Mouse (Mus musculus) CH12.LX (cell line): ENCODE measurements at regions not wholly inside any gene's neighbourhood (a gene's known extent, or its start where the extent isn't known, plus 50 kb on each side); places are given as distances from the start of the nearest gene placed in this dataset.

ENCODE experiments used
- DNase-seq: peaks from one replicate; pipeline ENCODE4 v3.0.0-alpha.2; 2013; ENCODE audit errors: extremely low read depth
- H3K27ac ChIP-seq: 2 replicates; pipeline ENCODE4 v1.5.1; 2012; ENCODE audit warnings: low read depth, mild to moderate bottlenecking, control low read depth, moderate library complexity; ENCODE audit not compliant: insufficient read depth
- H3K27me3 ChIP-seq: replicated peaks from 2 replicates; pipeline ENCODE3; 2012; ENCODE audit warnings: inconsistent platforms
- H3K36me3 ChIP-seq, 2 experiments: replicated peaks in 1 of 2; 2 replicates each; pipeline versions ENCODE3 to v1.6.1; 2012; ENCODE audit warnings: inconsistent platforms in 1 of 2, low read length in 1 of 2, mild to moderate bottlenecking in 1 of 2, mixed read lengths in 1 of 2, moderate library complexity in 1 of 2; ENCODE audit not compliant: control insufficient read depth in 1 of 2, insufficient read depth in 1 of 2
- H3K4me1 ChIP-seq, 2 experiments: 2 replicates each; pipeline ENCODE4 v1.6.1; 2012; ENCODE audit warnings: inconsistent platforms in 1 of 2, moderate library complexity in 1 of 2; ENCODE audit not compliant: insufficient read depth in 2 of 2, control insufficient read depth in 1 of 2
- H3K4me2 ChIP-seq: 2 replicates; pipeline ENCODE4 v1.6.1; 2012; ENCODE audit warnings: low read depth, mild to moderate bottlenecking, control low read depth; ENCODE audit not compliant: poor library complexity, insufficient read depth, severe bottlenecking
- H3K4me3 ChIP-seq, 3 experiments: fragments of 150-350 bp in 1 of 3; sonication (generic) in 1 of 3; replicated peaks in 1 of 3; 2 replicates each; pipeline versions ENCODE3 to v1.5.1; 2011 to 2012; ENCODE audit warnings: low read depth in 2 of 3, low read length in 2 of 3, mild to moderate bottlenecking in 2 of 3, moderate library complexity in 2 of 3, control low read depth in 1 of 3, improper control_type of control experiment in 1 of 3, inconsistent platforms in 1 of 3, mixed read lengths in 1 of 3; ENCODE audit not compliant: poor library complexity in 1 of 3
- H3K79me2 ChIP-seq: replicated peaks from 2 replicates; pipeline ENCODE4 v1.6.1; 2012; ENCODE audit warnings: mild to moderate bottlenecking, moderate library complexity; ENCODE audit not compliant: control insufficient read depth, poor library complexity, insufficient read depth, severe bottlenecking; ENCODE audit errors: extremely low read depth
- H3K9ac ChIP-seq: 2 replicates; pipeline ENCODE4 v1.6.1; 2012; ENCODE audit warnings: low read depth, mild to moderate bottlenecking, control low read depth, moderate library complexity; ENCODE audit not compliant: insufficient read depth
- H3K9me3 ChIP-seq: replicated peaks from 2 replicates; pipeline ENCODE3; 2012; ENCODE audit warnings: low read length, inconsistent platforms, mixed read lengths
- CHD2 ChIP-seq: IDR thresholded peaks from 2 replicates; pipeline ENCODE4 v1.6.1; 2011; ENCODE audit warnings: low read length, improper control_type of control experiment
- CTCF ChIP-seq, 2 experiments: IDR thresholded peaks in 1 of 2; conservative IDR thresholded peaks in 1 of 2; 2 replicates each; pipeline ENCODE4 v1.5.1; 2011 to 2012; ENCODE audit warnings: low read depth in 2 of 2, low read length in 2 of 2, improper control_type of control experiment in 1 of 2, inconsistent platforms in 1 of 2, mild to moderate bottlenecking in 1 of 2, moderate library complexity in 1 of 2
- EP300 ChIP-seq: IDR thresholded peaks from 2 replicates; pipeline ENCODE4 v1.6.1; 2011; ENCODE audit warnings: low read length, improper control_type of control experiment
- HCFC1 ChIP-seq: IDR thresholded peaks from 2 replicates; pipeline ENCODE4 v1.6.1; 2012; ENCODE audit warnings: low read depth, mild to moderate bottlenecking, inconsistent platforms, low read length, improper control_type of control experiment
- JUN ChIP-seq: IDR thresholded peaks from 2 replicates; pipeline ENCODE4 v1.6.1; 2011; ENCODE audit warnings: low read depth, mild to moderate bottlenecking, low read length, improper control_type of control experiment, moderate library complexity; ENCODE audit not compliant: insufficient read depth
- KAT2A ChIP-seq: IDR thresholded peaks from 2 replicates; pipeline ENCODE4 v1.6.1; 2012; ENCODE audit warnings: low read length, improper control_type of control experiment, inconsistent platforms; ENCODE audit not compliant: insufficient replicate concordance
- MAFK ChIP-seq: IDR thresholded peaks from 2 replicates; pipeline ENCODE4 v1.6.1; 2011; ENCODE audit warnings: low read length, improper control_type of control experiment; ENCODE audit not compliant: insufficient replicate concordance
- MAZ ChIP-seq: IDR thresholded peaks from 2 replicates; pipeline ENCODE4 v1.6.1; 2012; ENCODE audit warnings: low read depth, mild to moderate bottlenecking, inconsistent platforms, low read length, improper control_type of control experiment, moderate library complexity
- NRF1 ChIP-seq: IDR thresholded peaks from 2 replicates; pipeline ENCODE4 v1.6.1; 2014; ENCODE audit warnings: low read depth, mild to moderate bottlenecking, inconsistent platforms, low read length, improper control_type of control experiment, moderate library complexity
- PAX5 ChIP-seq: IDR thresholded peaks from 2 replicates; pipeline ENCODE4 v1.6.1; 2012; ENCODE audit warnings: low read length, inconsistent platforms, mixed read lengths
- POLR2A ChIP-seq: IDR thresholded peaks from 2 replicates; pipeline ENCODE4 v1.6.1; 2011; ENCODE audit warnings: low read depth, mild to moderate bottlenecking, improper control_type of control experiment, low read length
- POLR2AphosphoS2 ChIP-seq: IDR thresholded peaks from 2 replicates; pipeline ENCODE4 v1.6.1; 2011; ENCODE audit warnings: low read depth, low read length, improper control_type of control experiment
- RAD21 ChIP-seq: IDR thresholded peaks from 2 replicates; pipeline ENCODE4 v1.6.1; 2011; ENCODE audit warnings: low read depth, mild to moderate bottlenecking, low read length, improper control_type of control experiment, moderate library complexity
- RCOR1 ChIP-seq: conservative IDR thresholded peaks from 2 replicates; pipeline ENCODE4 v1.6.1; 2012; ENCODE audit warnings: low read depth, mild to moderate bottlenecking, inconsistent platforms, low read length, improper control_type of control experiment
- SMC3 ChIP-seq: IDR thresholded peaks from 2 replicates; pipeline ENCODE4 v1.6.1; 2011; ENCODE audit warnings: low read depth, low read length, improper control_type of control experiment
- TBP ChIP-seq: conservative IDR thresholded peaks from 2 replicates; pipeline ENCODE4 v1.6.1; 2011; ENCODE audit warnings: low read depth, low read length, improper control_type of control experiment
- ZC3H11A ChIP-seq: IDR thresholded peaks from 2 replicates; pipeline ENCODE4 v1.6.1; 2012; ENCODE audit warnings: low read depth, mild to moderate bottlenecking, inconsistent platforms, low read length, improper control_type of control experiment
- ZKSCAN1 ChIP-seq: IDR thresholded peaks from 2 replicates; pipeline ENCODE4 v1.6.1; 2012; ENCODE audit warnings: low read depth, inconsistent platforms, low read length, improper control_type of control experiment, borderline replicate concordance
- ZMIZ1 ChIP-seq: IDR thresholded peaks from 2 replicates; pipeline ENCODE4 v1.6.1; 2012; ENCODE audit warnings: low read depth, mild to moderate bottlenecking, inconsistent platforms, low read length, improper control_type of control experiment
- dilution Hi-C: fragments of 300-500 bp; cut with MboI; formaldehyde crosslinking; loops from 2 replicates; pipeline ENCODE4 v1.14.3; 2020; ENCODE audit warnings: low sequenced_read_pairs; ENCODE audit not compliant: extremely low pct_unique_long_range_greater_than_20kb, extremely low pct_ligation_motif_present
- in situ Hi-C: fragments of 300-500 bp; cut with MboI; formaldehyde crosslinking; loops from 3 replicates; pipeline ENCODE4 v1.14.3; 2019; ENCODE audit warnings: low sequenced_read_pairs, low pct_ligation_motif_present, low pct_unique_long_range_greater_than_20kb, mixed read lengths

DNA sequence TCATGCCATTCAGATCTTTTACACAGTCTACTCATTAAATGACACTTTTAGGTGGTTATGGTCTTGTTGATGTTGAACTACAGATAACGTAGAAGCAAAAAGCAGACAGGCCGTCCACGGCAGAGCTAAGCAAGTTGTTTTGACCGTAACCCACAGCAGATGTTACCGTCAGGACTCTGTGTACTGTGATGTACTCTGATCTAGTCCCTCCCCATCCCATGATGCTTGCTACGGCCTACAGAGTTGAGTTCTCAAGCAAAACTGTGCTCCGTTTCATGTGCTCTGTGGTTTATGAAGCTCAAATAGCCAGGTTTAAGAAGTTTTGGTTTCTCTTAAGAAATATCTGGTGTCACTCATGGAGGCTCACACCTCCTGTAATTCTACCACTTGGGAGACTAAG, 169.4 kb upstream of the Tnfaip3 start:
- in situ Hi-C loops = loop anchor here (5.0 to 10.0 kb wide), 3 partner anchors 168 to 268 kb away; partner anchors contain the start of gene Tnfaip3
- dilution Hi-C loops = no loop called here
- Histone ChIP-seq H3K9me3 (peaks cover 4% of the 10 kb centered on the region), H3K4me3 (no peak overlapping the region), H3K4me1 (peaks cover 16 to 46% of the 10 kb centered on the region in 2 experiments), H3K9ac (no peak overlapping the region), H3K4me2 (no peak overlapping the region), H3K27ac (no peak overlapping the region)
- no peak for DNase-seq
- TF ChIP-seq POLR2A = no peak
- TF ChIP-seq NRF1 = no peak
- TF ChIP-seq, all 38 proteins: peak for 0
- H3K27me3 ChIP-seq = no peaks in the 10 kb centered on the region
- H3K79me2 ChIP-seq = no peaks in the 10 kb centered on the region
- H3K36me3 ChIP-seq = no peaks in the 10 kb centered on the region

DNA sequence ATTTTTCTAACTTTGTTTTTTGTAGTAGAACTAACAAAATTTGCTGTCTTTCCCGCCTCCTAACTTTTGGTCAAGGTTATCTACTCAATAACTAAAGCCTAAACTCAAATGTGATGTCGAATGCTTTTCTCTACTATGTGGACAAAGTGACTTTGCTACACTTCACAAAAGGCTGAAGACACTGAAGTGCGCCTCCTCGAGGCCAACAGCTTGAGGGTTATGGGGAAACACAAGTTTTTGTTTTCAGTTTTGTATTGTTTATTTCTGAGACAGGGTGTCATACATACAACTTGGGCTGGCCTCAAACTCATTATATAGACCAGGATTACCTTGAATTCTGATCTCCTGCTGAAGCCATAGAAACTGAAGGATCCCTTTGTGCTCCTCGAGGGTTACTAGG, 162.4 kb upstream of the Tnfaip3 start:
- Histone ChIP-seq H3K4me1 (peaks cover 6 to 18% of the 10 kb centered on the region in 2 experiments), H3K27ac (no peak overlapping the region), H3K4me3 (no peak overlapping the region), H3K36me3 (no peaks in the 10 kb centered on the region), H3K4me2 (no peak overlapping the region), H3K79me2 (no peaks in the 10 kb centered on the region), H3K9me3 (peaks cover 10% of the 10 kb centered on the region), H3K27me3 (no peaks in the 10 kb centered on the region), H3K9ac (no peak overlapping the region)
- dilution Hi-C loops = no loop called here
- DNase-seq = no peak
- TF ChIP-seq EP300 (no peak), SMC3 (peak; percentile 52; the same call in 1 of the 2 replicates), ZKSCAN1 (no peak), HCFC1 (no peak), CHD2 (no peak), POLR2A (no peak), RAD21 (peak; percentile 22), RCOR1 (no peak), CTCF (conservative IDR thresholded peaks at IDR 0.05 in 1 of 2, IDR thresholded peaks at IDR 0.05 in 1 of 2; ENCODE audit: low read depth in 2 of 2, low read length in 2 of 2) (peak in 1 of 2 experiments; percentile 53; a peak in 2 of 4 replicates), POLR2AphosphoS2 (no peak), KAT2A (no peak)
- in situ Hi-C loops = no loop called here

DNA sequence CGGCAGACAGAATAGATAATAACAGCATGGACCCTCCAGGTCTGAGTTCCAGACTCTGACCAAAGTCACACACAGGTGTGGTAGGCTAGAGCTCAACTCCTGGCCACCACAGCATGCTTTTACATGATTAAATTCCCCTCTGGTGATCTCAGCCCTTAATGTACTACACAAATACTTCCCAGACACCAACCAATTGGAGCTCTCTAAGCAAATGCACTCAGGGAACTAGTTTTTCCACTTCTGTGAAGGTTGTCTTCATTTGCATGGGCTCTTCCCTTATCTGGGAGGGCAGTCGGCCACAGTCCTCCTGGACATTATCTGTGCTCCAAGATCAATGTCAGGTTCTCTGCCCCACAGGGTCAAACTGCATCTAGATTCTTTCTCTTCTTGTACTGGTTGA, 162.0 kb upstream of the Tnfaip3 start:
- TF ChIP-seq ZC3H11A = no peak
- no peak for TF ChIP-seq MAFK
- TF ChIP-seq ZMIZ1 = no peak
- TF ChIP-seq CHD2 = no peak
- TF ChIP-seq KAT2A = no peak
- no peak for TF ChIP-seq PAX5
- no peak for TF ChIP-seq TBP
- TF ChIP-seq MAZ = no peak
- TF ChIP-seq JUN = no peak
- no peak for TF ChIP-seq RAD21
- no peak for TF ChIP-seq ZKSCAN1
- no peaks in the 10 kb centered on the region for H3K27me3 ChIP-seq
- H3K9me3 ChIP-seq = peaks cover 10% of the 10 kb centered on the region
- H3K4me2 ChIP-seq = no peak overlapping the region
- in situ Hi-C loops = no loop called here
- H3K36me3 ChIP-seq = no peaks in the 10 kb centered on the region
- H3K9ac ChIP-seq = no peak overlapping the region
- DNase-seq = no peak
- H3K27ac ChIP-seq = no peak overlapping the region
- peaks cover 6 to 18% of the 10 kb centered on the region in 2 experiments for H3K4me1 ChIP-seq
- H3K79me2 ChIP-seq = no peaks in the 10 kb centered on the region
- dilution Hi-C loops = no loop called here
- no peak overlapping the region for H3K4me3 ChIP-seq
